Mouse (Mus musculus) frontal cortex, adult (tissue): ENCODE results near the gene Dcdc2b.

Source experiments
- ATAC-seq: cut with Nextera tagmentation; 2 replicates; pipeline ENCODE4 v1.9.2; 2017; ENCODE audit warnings: mild to moderate bottlenecking, moderate library complexity, mixed read lengths; ENCODE audit not compliant: low TSS enrichment

Gene Dcdc2b

GRCm38 (mm10) chr4:129578466-129578865 lies 35.6 kb downstream of the Dcdc2b start, which contains the start of gene Fam167b:
Gene Fam167b (minus strand): TSS chr4:129578549.
- ATAC-seq, result no peak

GRCm38 (mm10) chr4:129577688-129578087 lies 36.4 kb downstream of the Dcdc2b start:
- no peak for ATAC-seq

GRCm38 (mm10) chr4:129576863-129577491 lies 37.1 kb downstream of the Dcdc2b start:
- ATAC-seq, result no peak; the same call in 1 of the 2 replicates

GRCm38 (mm10) chr4:129575171-129575844 lies 38.7 kb downstream of the Dcdc2b start:
- ATAC-seq, result no peak

- no peak for ATAC-seq
These were observed 40.6 kb downstream of the Dcdc2b start, which contains the start of gene Lck for GRCm38 (mm10) chr4:129573430-129573829. Gene Lck (minus strand): TSS chr4:129573641.

- no peak for ATAC-seq
These were observed 41.0 kb downstream of the Dcdc2b start for GRCm38 (mm10) chr4:129573093-129573370.

GRCm38 (mm10) chr4:129572236-129573092 lies 41.6 kb downstream of the Dcdc2b start:
- no peak for ATAC-seq

GRCm38 (mm10) chr4:129571551-129572084 lies 42.4 kb downstream of the Dcdc2b start:
- no peak for ATAC-seq

GRCm38 (mm10) chr4:129570028-129570427 lies 44.0 kb downstream of the Dcdc2b start:
- no peak for ATAC-seq

GRCm38 (mm10) chr4:129568366-129568765 lies 45.7 kb downstream of the Dcdc2b start:
- ATAC-seq, result no peak

GRCm38 (mm10) chr4:129565139-129565538 lies 48.9 kb downstream of the Dcdc2b start:
- ATAC-seq, result no peak

GRCm38 (mm10) chr4:129563718-129564117 lies 50.3 kb downstream of the Dcdc2b start:
- ATAC-seq, result no peak

- no peak for ATAC-seq
These were observed 52.9 kb downstream of the Dcdc2b start for GRCm38 (mm10) chr4:129561184-129561583.
